Mouse (Mus musculus) E14TG2a.4 (cell line): ENCODE measurements around the gene 4921539E11Rik.
A peak's percentile ranks its signal among the peaks of the same experiment; 100 is the strongest.

Source experiments
- H3K27me3 ChIP-seq: 2 replicates; pipeline ENCODE4 v1.6.1; 2014; ENCODE audit warnings: low read length, control low read depth; ENCODE audit not compliant: insufficient read depth
- H3K36me3 ChIP-seq: 2 replicates; pipeline ENCODE4 v1.6.1; 2014; ENCODE audit warnings: low read length, control low read depth; ENCODE audit not compliant: insufficient read depth
- H3K4me1 ChIP-seq: replicated peaks from 2 replicates; pipeline ENCODE4 v1.6.1; 2014; ENCODE audit warnings: low read depth, low read length, control low read depth
- H3K4me3 ChIP-seq: replicated peaks from 2 replicates; pipeline ENCODE4 v1.5.1; 2014; ENCODE audit warnings: mild to moderate bottlenecking, low read length
- H3K9me3 ChIP-seq: 2 replicates; pipeline ENCODE4 v1.6.1; 2014; ENCODE audit warnings: low read length, control low read depth
- CTCF ChIP-seq: conservative IDR thresholded peaks from 2 replicates; pipeline ENCODE4 v1.5.1; 2014; ENCODE audit warnings: low read length
- NANOG ChIP-seq: IDR thresholded peaks from 2 replicates; pipeline ENCODE4 v1.6.1; 2014; ENCODE audit warnings: borderline replicate concordance, low read length, mixed read lengths
- POU5F1 ChIP-seq: IDR thresholded peaks from 2 replicates; pipeline ENCODE4 v1.6.1; 2014; ENCODE audit warnings: low read length, borderline replicate concordance

Gene 4921539E11Rik

GRCm38 (mm10) chr4:103219011-103219410 lies 71.7 kb downstream of the 4921539E11Rik start:
- Histone ChIP-seq H3K27me3 (no peaks in the 10 kb centered on the region), H3K4me3 (no peak overlapping the region), H3K9me3 (peaks cover 9% of the 10 kb centered on the region), H3K36me3 (no peaks in the 10 kb centered on the region), H3K4me1 (peaks cover 26% of the 10 kb centered on the region)
- TF ChIP-seq NANOG (no peak), CTCF (no peak), POU5F1 (no peak)

- Histone ChIP-seq H3K9me3 (no peaks in the 10 kb centered on the region), H3K4me1 (peaks cover 31% of the 10 kb centered on the region), H3K4me3 (no peak overlapping the region), H3K36me3 (0 out of 2 replicates have a peak, but pooled peaks cover 8% of the 10 kb centered on the region), H3K27me3 (no peaks in the 10 kb centered on the region)
- no peak for TF ChIP-seq POU5F1
- no peak for TF ChIP-seq NANOG
- no peak for TF ChIP-seq CTCF
Observed at GRCm38 (mm10) chr4:103216046-103216445, 74.6 kb downstream of the 4921539E11Rik start.

- Histone ChIP-seq H3K4me1 (peaks cover 31% of the 10 kb centered on the region), H3K4me3 (peak within 1 kb of the TSS; percentile 86), H3K36me3 (peaks cover 13% of the 10 kb centered on the region), H3K9me3 (no peaks in the 10 kb centered on the region), H3K27me3 (no peaks in the 10 kb centered on the region)
- TF ChIP-seq CTCF (no peak), POU5F1 (no peak), NANOG (no peak)
Observed at GRCm38 (mm10) chr4:103214925-103215820, 75.5 kb downstream of the 4921539E11Rik start, which contains the start of gene Slc35d1. Gene Slc35d1 (minus strand): TSS chr4:103215164.

DNA sequence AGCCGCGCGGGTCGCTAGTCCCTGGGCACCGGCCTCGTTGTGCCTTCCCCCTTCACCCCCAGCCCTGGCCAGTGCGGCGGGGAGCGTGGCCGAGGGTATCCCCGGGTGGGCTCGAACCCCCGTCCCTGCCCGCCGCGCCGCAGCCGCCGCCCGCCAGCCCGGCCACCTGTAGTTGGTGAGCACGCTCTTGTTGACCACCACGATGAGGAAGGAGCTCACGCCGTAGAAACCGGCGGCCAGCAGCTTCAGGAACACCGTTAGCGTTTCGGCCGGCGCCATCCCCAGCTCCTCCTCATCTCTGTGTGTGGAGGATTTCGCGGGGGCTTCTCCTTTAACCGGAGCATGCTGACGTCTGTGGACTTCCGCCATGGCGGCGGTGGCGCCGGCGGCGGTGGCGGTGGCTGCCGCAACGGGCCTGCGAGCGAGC lies 76.2 kb downstream of the 4921539E11Rik start:
- TF ChIP-seq POU5F1, result no peak
- TF ChIP-seq NANOG, result no peak
- TF ChIP-seq CTCF, result no peak
- Histone ChIP-seq H3K36me3 (peaks cover 20% of the 10 kb centered on the region), H3K4me3 (peak overlapping the region; percentile 86), H3K9me3 (no peaks in the 10 kb centered on the region), H3K27me3 (no peaks in the 10 kb centered on the region), H3K4me1 (peaks cover 31% of the 10 kb centered on the region)

DNA sequence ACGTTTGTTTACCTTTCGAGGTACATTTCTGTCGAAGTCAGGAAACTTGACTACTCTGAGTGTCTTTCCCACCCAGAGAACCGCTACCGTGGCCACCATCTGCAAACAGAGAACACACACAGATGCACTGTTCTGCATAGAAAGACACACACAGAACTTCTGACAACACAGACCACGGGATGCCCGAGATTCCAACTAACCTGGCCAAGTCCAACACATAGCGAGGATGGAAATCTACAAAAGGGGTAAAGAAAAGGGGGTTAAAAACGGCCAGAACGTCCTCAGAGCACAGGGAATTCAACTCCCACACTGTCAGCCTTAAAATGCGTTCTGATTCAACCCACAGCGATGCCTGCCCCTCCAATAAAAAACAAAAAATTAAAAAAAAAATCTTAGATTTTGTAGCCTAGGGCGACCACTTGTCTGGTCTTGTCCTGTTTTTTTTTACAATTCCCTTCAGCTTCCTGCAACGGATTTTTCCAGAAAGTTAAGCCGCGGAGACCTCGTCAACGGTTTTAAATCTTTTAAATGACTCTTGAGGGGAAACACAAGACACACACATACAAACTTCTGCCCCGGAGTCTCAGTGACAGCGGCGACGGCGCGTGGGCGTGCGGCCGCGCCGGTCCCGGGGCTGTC lies 76.7 kb downstream of the 4921539E11Rik start:
- Histone ChIP-seq H3K4me1 (peaks cover 28% of the 10 kb centered on the region), H3K36me3 (peaks cover 24% of the 10 kb centered on the region), H3K9me3 (no peaks in the 10 kb centered on the region), H3K27me3 (no peaks in the 10 kb centered on the region), H3K4me3 (peak overlapping the region; percentile 86)
- TF ChIP-seq CTCF (no peak), NANOG (no peak), POU5F1 (no peak)

DNA sequence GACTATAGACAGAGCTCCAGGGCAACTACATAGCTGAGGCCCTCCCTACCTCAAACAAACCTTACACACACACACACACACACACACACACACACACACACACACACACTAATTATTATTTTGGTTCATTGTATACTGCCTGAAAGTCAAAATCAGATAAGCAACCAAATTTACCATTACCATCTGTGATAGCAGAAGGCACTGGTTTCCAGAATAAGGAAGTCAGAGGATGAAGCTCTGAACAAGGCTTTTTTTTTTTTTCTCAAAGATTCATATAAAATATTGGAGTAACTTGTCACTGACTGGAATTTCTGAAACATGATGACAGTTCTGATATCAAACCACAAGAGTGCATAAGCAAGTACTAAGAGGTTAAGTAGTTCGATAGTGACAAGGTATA lies 82.1 kb downstream of the 4921539E11Rik start:
- H3K4me1 ChIP-seq, result peaks cover under 1% of the 10 kb centered on the region; the same call in 1 of the 2 replicates
- no peaks in the 10 kb centered on the region for H3K27me3 ChIP-seq
- peaks cover 53% of the 10 kb centered on the region for H3K36me3 ChIP-seq
- H3K9me3 ChIP-seq, result no peaks in the 10 kb centered on the region
- no peak overlapping the region for H3K4me3 ChIP-seq
- TF ChIP-seq NANOG (no peak), CTCF (no peak), POU5F1 (no peak)

DNA sequence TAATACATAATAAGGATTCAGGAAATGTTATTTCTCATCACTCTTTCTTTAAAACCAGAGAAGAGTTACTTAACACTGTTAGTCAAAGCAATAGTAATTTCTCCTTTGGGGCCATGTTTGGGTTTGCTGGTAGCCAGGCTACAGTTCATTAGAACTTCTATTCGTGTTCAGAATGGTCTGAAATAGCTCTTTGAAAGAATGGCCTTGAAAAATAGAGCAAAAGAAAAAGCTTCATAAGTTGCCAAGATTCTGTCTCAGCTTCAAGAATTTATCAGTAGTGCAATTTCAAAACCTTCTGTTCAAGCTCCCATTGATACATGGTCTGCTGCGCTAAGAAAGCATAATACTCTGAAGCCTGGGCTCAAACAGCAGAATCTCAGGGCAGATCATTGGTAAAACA lies 87.0 kb downstream of the 4921539E11Rik start:
- TF ChIP-seq NANOG (no peak), POU5F1 (no peak), CTCF (no peak)
- Histone ChIP-seq H3K4me3 (no peak overlapping the region), H3K9me3 (no peaks in the 10 kb centered on the region), H3K27me3 (no peaks in the 10 kb centered on the region), H3K36me3 (peaks cover 42% of the 10 kb centered on the region), H3K4me1 (peaks cover 20% of the 10 kb centered on the region)

DNA sequence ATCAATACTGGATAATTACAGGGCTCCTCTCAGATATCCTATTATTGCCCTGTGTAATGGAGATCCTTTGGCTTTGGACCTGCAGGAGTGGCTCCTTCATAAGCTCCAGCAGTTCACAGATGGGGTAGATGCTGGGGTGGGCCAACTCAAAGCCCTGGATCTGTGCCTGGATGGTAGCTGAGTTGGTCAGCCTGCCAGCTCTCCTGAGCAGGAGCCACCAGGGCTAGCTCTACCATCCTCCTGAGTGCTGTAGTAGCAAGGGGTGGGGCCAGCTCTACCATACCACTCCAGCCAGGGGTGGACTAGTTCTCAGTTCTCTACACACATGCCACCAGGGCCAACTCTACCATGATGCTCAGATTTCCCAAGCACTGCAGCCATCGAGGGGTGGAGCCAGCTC lies 90.6 kb downstream of the 4921539E11Rik start:
- no peak for TF ChIP-seq CTCF
- TF ChIP-seq NANOG, result no peak
- no peak for TF ChIP-seq POU5F1
- no peaks in the 10 kb centered on the region for H3K9me3 ChIP-seq
- H3K36me3 ChIP-seq, result peaks cover 33% of the 10 kb centered on the region
- peaks cover 23% of the 10 kb centered on the region for H3K4me1 ChIP-seq
- H3K27me3 ChIP-seq, result no peaks in the 10 kb centered on the region
- H3K4me3 ChIP-seq, result no peak overlapping the region

DNA sequence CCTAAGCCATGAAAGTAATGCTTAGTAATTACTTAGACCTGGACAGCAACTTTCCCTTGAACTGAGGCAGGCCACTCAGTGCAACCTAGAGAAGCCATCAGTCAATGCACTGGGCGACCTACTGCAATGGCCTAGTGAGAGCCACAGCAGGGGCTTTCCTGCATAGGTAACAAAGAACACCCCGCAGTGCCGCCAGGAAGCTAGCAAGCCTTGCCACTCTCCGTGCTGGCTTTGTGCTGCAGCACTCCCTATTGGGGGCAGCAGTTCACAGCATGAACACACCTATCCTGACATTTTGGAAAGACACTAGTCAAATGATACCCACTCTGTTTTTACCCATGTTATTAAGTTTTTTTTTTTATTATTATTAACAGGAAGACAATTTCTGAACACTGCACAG lies 91.6 kb downstream of the 4921539E11Rik start:
- H3K4me3 ChIP-seq, result no peak overlapping the region
- H3K9me3 ChIP-seq, result no peaks in the 10 kb centered on the region
- peaks cover 23% of the 10 kb centered on the region for H3K4me1 ChIP-seq
- H3K27me3 ChIP-seq, result no peaks in the 10 kb centered on the region
- H3K36me3 ChIP-seq, result peaks cover 27% of the 10 kb centered on the region
- TF ChIP-seq NANOG, result no peak
- TF ChIP-seq POU5F1, result no peak
- no peak for TF ChIP-seq CTCF
